9 mouse cellular contexts compared by ENCODE assay signal in the genomic region with DNA sequence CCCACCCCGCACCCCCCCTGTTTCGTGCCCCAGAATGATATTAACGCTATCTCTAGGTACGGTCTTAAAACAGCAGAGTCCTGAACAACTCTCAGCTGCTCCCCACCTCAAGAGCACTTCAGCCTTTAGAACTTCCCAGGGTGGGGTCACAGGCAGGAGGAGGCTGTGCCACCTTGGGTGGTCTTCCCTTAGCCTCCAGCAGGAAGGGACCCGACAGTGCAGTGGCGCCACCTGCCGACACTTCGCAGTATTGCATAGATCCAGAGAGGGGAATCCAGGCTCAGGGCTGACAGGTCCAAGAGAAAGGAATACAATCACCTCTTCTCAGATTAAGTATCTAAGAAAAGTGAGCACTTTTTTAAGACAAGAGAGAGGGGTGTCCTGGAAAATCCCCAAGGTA. TPM values are rescaled to one million over a fixed set of nuclear protein-coding genes. Genes with fewer than 3 reads are reported as not detected.
DNase-seq lines count a peak whose midpoint lies in the region; ATAC-seq and TF ChIP-seq lines count a peak whose summit lies in the region.
"Had no signal": no experiment of that assay in that cellular context is flagged by ENCODE, and none has a peak within 500 bp of the region (broad histone marks: within the 10 kb centered on the region; RNA-seq: fewer than 3 reads in every experiment).

No protein-coding gene starts in this region.

- no peaks in the 10 kb centered on the region for H3K36me3 ChIP-seq in ES-Bruce4 (ENCODE audit: control insufficient read depth, insufficient read depth, low read length, poor library complexity, severe bottlenecking)
- H3K36me3 ChIP-seq in forebrain, embryonic 11.5 days (ENCODE audit: control insufficient read depth, insufficient read depth, low read length) = no peaks in the 10 kb centered on the region
- H3K36me3 ChIP-seq: liver, embryonic 15.5 days had no signal

- peak; percentile 76 for TF ChIP-seq EP300 in ES-Bruce4 (IDR thresholded peaks at IDR 0.05; ENCODE audit: insufficient read depth, low read depth, low read length)

- no peak for TF ChIP-seq POLR2A in ES-Bruce4 (IDR thresholded peaks at IDR 0.05; ENCODE audit: insufficient read depth, low read length)

- peak; percentile 76 to 83 for DNase-seq in adrenal gland, postnatal 4 days (ENCODE audit: low spot score in 2 of 2)
- DNase-seq in forebrain, embryonic 11.5 days (ENCODE audit: low spot score) = peak; percentile 93
- DNase-seq in heart, postnatal 36 days = peak; percentile 90 to 96
- peak; percentile 66 for DNase-seq in layer of hippocampus, adult 9-11 months
- DNase-seq in lung, postnatal 25 days (ENCODE audit: low spot score) = peak; percentile 83
- peak; percentile 82 to 92 for DNase-seq in right cerebral cortex, postnatal 10 days (ENCODE audit: low spot score in 2 of 2)
- peak; percentile 79 for DNase-seq in urinary bladder, postnatal 10 days (ENCODE audit: low spot score)

- no peak overlapping the region for H3K4me2 ChIP-seq in forebrain, embryonic 11.5 days (ENCODE audit: low read depth, low read length, severe bottlenecking)
- H3K4me2 ChIP-seq: liver, embryonic 15.5 days had no signal

- no peak overlapping the region for H3K4me3 ChIP-seq in ES-Bruce4 (ENCODE audit: low read depth, low read length)
- no peak overlapping the region for H3K4me3 ChIP-seq in forebrain, embryonic 11.5 days (ENCODE audit: low read depth, low read length)
- H3K4me3 ChIP-seq: liver, embryonic 15.5 days had no signal

- peaks cover 32% of the 10 kb centered on the region for H3K4me1 ChIP-seq in ES-Bruce4 (ENCODE audit: control insufficient read depth, insufficient read depth, low read length)
- 0 out of 2 replicates have a peak, but pooled peaks cover 3% of the 10 kb centered on the region for H3K4me1 ChIP-seq in forebrain, embryonic 11.5 days (replicated peaks; ENCODE audit: control insufficient read depth, insufficient read depth, low read length)

- H3K27me3 ChIP-seq in ES-Bruce4 (ENCODE audit: control insufficient read depth, insufficient read depth, low read length, poor library complexity, severe bottlenecking) = no peaks in the 10 kb centered on the region
- 0 out of 2 replicates have a peak, but pooled peaks cover 2% of the 10 kb centered on the region for H3K27me3 ChIP-seq in forebrain, embryonic 11.5 days (ENCODE audit: control insufficient read depth, insufficient read depth, low read length)
- H3K27me3 ChIP-seq: liver, embryonic 15.5 days had no signal

- H3K27ac ChIP-seq in ES-Bruce4 (ENCODE audit: insufficient read depth, low read length) = no peak overlapping the region
- no peak overlapping the region for H3K27ac ChIP-seq in forebrain, embryonic 11.5 days (ENCODE audit: low read depth, low read length)
- H3K27ac ChIP-seq: liver, embryonic 15.5 days had no signal

- H3K9me3 ChIP-seq in ES-Bruce4 (replicated peaks; ENCODE audit: control insufficient read depth, insufficient read depth, low read length, poor library complexity, severe bottlenecking) = no peaks in the 10 kb centered on the region
- H3K9me3 ChIP-seq in forebrain, embryonic 11.5 days (ENCODE audit: control insufficient read depth, low read length) = no peaks in the 10 kb centered on the region
- H3K9me3 ChIP-seq: liver, embryonic 15.5 days had no signal

- no peak overlapping the region for H3K9ac ChIP-seq in ES-Bruce4 (ENCODE audit: low read depth, poor library complexity, severe bottlenecking)
- no peak overlapping the region for H3K9ac ChIP-seq in forebrain, embryonic 11.5 days (ENCODE audit: low read length)
- H3K9ac ChIP-seq: liver, embryonic 15.5 days had no signal

- TF ChIP-seq CTCF in ES-Bruce4 (IDR thresholded peaks at IDR 0.05; ENCODE audit: low read depth, low read length) = peak; percentile 99

- intact Hi-C loops in heart, postnatal 36 days (cut with DNase I) = loop anchor here (1.0 to 5.0 kb wide), 5 partner anchors 23 to 177 kb away; no protein-coding TSS in a partner anchor

- ATAC-seq in forebrain, embryonic 11.5 days (replicated peaks; ENCODE audit: low FRiP score) = peak; percentile 57

- 19% methylated on average over 8 of the region's 8 CpGs for WGBS in forebrain, embryonic 11.5 days

RNA-seq across cellular contexts. Expression of a gene that starts 51.1 kb away (rescaled TPM):
- polyA plus RNA-seq in ES-Bruce4 (2011; ENCODE audit: insufficient read depth, insufficient read length, low read depth, missing spikeins) = 7.5 and 8.3 TPM in 2 replicates
- 10 to 100 TPM; 18.2 to 21.0 TPM for total RNA-seq in adrenal gland, postnatal 4 days (2021)
- 3.6 and 4.2 TPM in 2 replicates for polyA plus RNA-seq in forebrain, embryonic 11.5 days (2014; fragmentation: Nextera tagmentation; extraction: Ambion mirVana)
- total RNA-seq in heart, postnatal 36 days (2021) = 1 to 10 TPM; 9.5 to 9.7 TPM
